Mouse (Mus musculus) lung, adult 2 months (tissue): ENCODE results near the gene Fgf23.

Experiments
- CTCF ChIP-seq: fragments of 200-500 bp; IDR thresholded peaks from 2 replicates; pipeline ENCODE4 v1.5.1; 2011; ENCODE audit warnings: mild to moderate bottlenecking, low read length, control low read depth; ENCODE audit not compliant: insufficient read depth
- POLR2A ChIP-seq: fragments of 200-500 bp; IDR thresholded peaks from 2 replicates; pipeline ENCODE4 v1.6.1; 2011; ENCODE audit warnings: low read depth, mild to moderate bottlenecking, control low read depth, low read length, borderline replicate concordance; ENCODE audit errors: extremely low read depth

DNA sequence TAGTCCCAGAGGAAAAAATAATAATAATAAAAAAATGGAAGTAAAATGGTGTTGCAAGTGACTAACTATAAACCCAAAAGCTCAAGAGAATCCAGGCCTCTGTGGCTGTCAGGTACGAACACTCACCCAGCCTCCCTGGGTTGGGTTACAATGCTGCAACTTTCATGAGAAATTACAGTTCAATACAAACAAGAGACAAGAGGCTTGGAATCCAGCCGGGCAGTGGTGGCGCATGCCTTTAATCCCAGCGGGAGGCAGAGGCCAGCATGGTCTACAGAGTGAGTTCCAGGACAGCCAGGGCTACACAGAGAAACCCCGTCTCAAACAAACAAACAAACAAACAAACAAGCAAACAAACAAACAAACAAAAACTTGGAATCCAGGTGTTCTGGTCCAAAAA, 34.0 kb downstream of the Fgf23 start:
- TF ChIP-seq CTCF (no peak), POLR2A (no peak)
